Mouse (Mus musculus) embryonic facial prominence, embryonic 15.5 days (tissue): Measurements from ENCODE around the gene Fbxl13. TPM values are rescaled to one million over a fixed set of nuclear protein-coding genes. Genes with fewer than 3 reads are reported as not detected.

Experiments
- ATAC-seq: fragments of 200-750 bp; cut with Nextera tagmentation; 2 replicates; pipeline ENCODE4 v1.8.0; 2017; ENCODE audit warnings: low read depth, moderate TSS enrichment; ENCODE audit not compliant: insufficient number of reproducible peaks, low FRiP score, low TSS enrichment
- H3K27ac ChIP-seq: fragments of 300-500 bp; sonication (generic); replicated peaks from 2 replicates; pipeline ENCODE4 v1.5.1; 2015; ENCODE audit warnings: mild to moderate bottlenecking, inconsistent platforms
- H3K27me3 ChIP-seq: fragments of 300-500 bp; sonication (generic); 2 replicates; pipeline ENCODE4 v1.6.1; 2015; ENCODE audit warnings: inconsistent platforms
- H3K36me3 ChIP-seq: fragments of 300-500 bp; sonication (generic); 2 replicates; pipeline ENCODE4 v1.6.1; 2015; ENCODE audit warnings: mild to moderate bottlenecking, inconsistent platforms
- H3K4me1 ChIP-seq: fragments of 300-500 bp; sonication (generic); 2 replicates; pipeline ENCODE4 v1.6.1; 2015; ENCODE audit warnings: inconsistent platforms
- H3K4me2 ChIP-seq: fragments of 300-500 bp; sonication (generic); replicated peaks from 2 replicates; pipeline ENCODE4 v1.6.1; 2015; ENCODE audit warnings: mild to moderate bottlenecking, inconsistent platforms
- H3K4me3 ChIP-seq: fragments of 300-500 bp; sonication (generic); replicated peaks from 2 replicates; pipeline ENCODE4 v1.5.1; 2015; ENCODE audit warnings: mild to moderate bottlenecking, inconsistent platforms
- H3K9ac ChIP-seq: fragments of 300-500 bp; sonication (generic); 2 replicates; pipeline ENCODE4 v1.6.1; 2015; ENCODE audit warnings: inconsistent platforms
- H3K9me3 ChIP-seq: fragments of 300-500 bp; sonication (generic); replicated peaks from 2 replicates; pipeline ENCODE4 v1.6.1; 2016; ENCODE audit warnings: inconsistent platforms
- WGBS: fragments of 180-500 bp; shearing (Covaris S2); methylation state at CpG from one replicate; pipeline ENCODE4 v1.1.7; 2015; 5-methylcytosine and 5-hydroxymethylcytosine counted together
- polyA plus RNA-seq: library from polyadenylated mRNA; unstranded; fragments of >200 nt; fragmentation: Nextera tagmentation; extraction: Ambion mirVana; gene quantifications from 2 replicates; pipeline ENCODE4 v1.2.1, GENCODE M21; 2015

Gene Fbxl13
- polyA plus RNA-seq, 1 experiment from 2014 or later, result 0.87 TPM

- H3K9me3 ChIP-seq, result no peaks in the 10 kb centered on the region
- no peaks in the 10 kb centered on the region for H3K36me3 ChIP-seq
- no peak overlapping the region for H3K4me2 ChIP-seq
- H3K27ac ChIP-seq, result no peak overlapping the region
- ATAC-seq, result no peak
- no peak overlapping the region for H3K9ac ChIP-seq
- H3K27me3 ChIP-seq, result no peaks in the 10 kb centered on the region
- H3K4me3 ChIP-seq, result no peak overlapping the region
- 49% methylated on average over 11 of the region's 11 CpGs for WGBS
- H3K4me1 ChIP-seq, result peaks cover 21% of the 10 kb centered on the region; the same call in 1 of the 2 replicates
These were observed 162.8 kb downstream of the Fbxl13 start for GRCm38 (mm10) chr5:21482446-21483222.

- no peak for ATAC-seq
- Histone ChIP-seq H3K27ac (no peak overlapping the region), H3K4me3 (no peak overlapping the region), H3K4me2 (no peak overlapping the region), H3K9me3 (no peaks in the 10 kb centered on the region), H3K36me3 (no peaks in the 10 kb centered on the region), H3K27me3 (no peaks in the 10 kb centered on the region), H3K4me1 (peaks cover 21% of the 10 kb centered on the region; the same call in 1 of the 2 replicates), H3K9ac (no peak overlapping the region)
- WGBS, result 79% methylated on average over 6 of the region's 6 CpGs
These were observed 163.9 kb downstream of the Fbxl13 start for GRCm38 (mm10) chr5:21481521-21481920.

GRCm38 (mm10) chr5:21479746-21480145, 165.7 kb downstream of the Fbxl13 start:
- Histone ChIP-seq H3K27me3 (no peaks in the 10 kb centered on the region), H3K9ac (no peak overlapping the region), H3K36me3 (no peaks in the 10 kb centered on the region), H3K4me3 (no peak overlapping the region), H3K4me1 (peaks cover 10% of the 10 kb centered on the region; the same call in 1 of the 2 replicates), H3K9me3 (no peaks in the 10 kb centered on the region), H3K27ac (no peak overlapping the region), H3K4me2 (no peak overlapping the region)
- ATAC-seq, result no peak
- WGBS, result 83% methylated on average over 5 of the region's 5 CpGs

GRCm38 (mm10) chr5:21478428-21478827, 167.0 kb downstream of the Fbxl13 start:
- ATAC-seq, result no peak
- H3K27me3 ChIP-seq, result no peaks in the 10 kb centered on the region
- H3K9ac ChIP-seq, result no peak overlapping the region
- H3K36me3 ChIP-seq, result no peaks in the 10 kb centered on the region
- WGBS, result 96% methylated on average over 5 of the region's 5 CpGs
- peaks cover 10% of the 10 kb centered on the region; the same call in 1 of the 2 replicates for H3K4me1 ChIP-seq
- H3K4me3 ChIP-seq, result no peak overlapping the region
- H3K9me3 ChIP-seq, result no peaks in the 10 kb centered on the region
- no peak overlapping the region for H3K27ac ChIP-seq
- H3K4me2 ChIP-seq, result no peak overlapping the region

- 86% methylated on average over 12 of the region's 12 CpGs for WGBS
- Histone ChIP-seq H3K9ac (no peak overlapping the region), H3K36me3 (no peaks in the 10 kb centered on the region), H3K4me1 (no peaks in the 10 kb centered on the region), H3K27ac (no peak overlapping the region), H3K9me3 (no peaks in the 10 kb centered on the region), H3K27me3 (no peaks in the 10 kb centered on the region), H3K4me2 (no peak overlapping the region), H3K4me3 (no peak overlapping the region)
- no peak for ATAC-seq
These were observed 177.3 kb downstream of the Fbxl13 start for GRCm38 (mm10) chr5:21468100-21468499.

GRCm38 (mm10) chr5:21467387-21467786, 178.0 kb downstream of the Fbxl13 start:
- H3K9me3 ChIP-seq, result no peaks in the 10 kb centered on the region
- no peak overlapping the region for H3K27ac ChIP-seq
- H3K27me3 ChIP-seq, result no peaks in the 10 kb centered on the region
- H3K4me3 ChIP-seq, result no peak overlapping the region
- no peak overlapping the region for H3K9ac ChIP-seq
- no peak for ATAC-seq
- 57% methylated on average over 7 of the region's 7 CpGs for WGBS
- H3K4me2 ChIP-seq, result no peak overlapping the region
- no peaks in the 10 kb centered on the region for H3K36me3 ChIP-seq
- no peaks in the 10 kb centered on the region for H3K4me1 ChIP-seq

- Histone ChIP-seq H3K4me1 (peaks cover 9% of the 10 kb centered on the region; the same call in 1 of the 2 replicates), H3K4me2 (no peak overlapping the region), H3K36me3 (no peaks in the 10 kb centered on the region), H3K9ac (no peak overlapping the region), H3K9me3 (no peaks in the 10 kb centered on the region), H3K4me3 (no peak overlapping the region), H3K27ac (peak overlapping the region; percentile 23; the same call in 1 of the 2 replicates), H3K27me3 (no peaks in the 10 kb centered on the region)
- 61% methylated on average over 8 of the region's 8 CpGs for WGBS
- peak; percentile 60 for ATAC-seq
These were observed 204.5 kb downstream of the Fbxl13 start for GRCm38 (mm10) chr5:21440833-21441530.

- ATAC-seq, result no peak
- H3K27ac ChIP-seq, result no peak overlapping the region
- H3K4me2 ChIP-seq, result no peak overlapping the region
- H3K27me3 ChIP-seq, result no peaks in the 10 kb centered on the region
- no peaks in the 10 kb centered on the region for H3K9me3 ChIP-seq
- H3K4me1 ChIP-seq, result peaks cover 9% of the 10 kb centered on the region; the same call in 1 of the 2 replicates
- no peak overlapping the region for H3K9ac ChIP-seq
- H3K4me3 ChIP-seq, result no peak overlapping the region
- H3K36me3 ChIP-seq, result no peaks in the 10 kb centered on the region
- WGBS, result 69% methylated on average over 7 of the region's 7 CpGs
These were observed 205.9 kb downstream of the Fbxl13 start for GRCm38 (mm10) chr5:21439446-21440110.

- H3K4me2 ChIP-seq, result no peak overlapping the region
- no peaks in the 10 kb centered on the region for H3K27me3 ChIP-seq
- H3K36me3 ChIP-seq, result no peaks in the 10 kb centered on the region
- WGBS, result 93% methylated on average over 9 of the region's 9 CpGs
- no peak overlapping the region for H3K9ac ChIP-seq
- no peak overlapping the region for H3K27ac ChIP-seq
- no peaks in the 10 kb centered on the region for H3K9me3 ChIP-seq
- ATAC-seq, result no peak
- peaks cover 9% of the 10 kb centered on the region; the same call in 1 of the 2 replicates for H3K4me1 ChIP-seq
- H3K4me3 ChIP-seq, result no peak overlapping the region
These were observed 207.0 kb downstream of the Fbxl13 start for GRCm38 (mm10) chr5:21438428-21438827.

- no peak overlapping the region for H3K4me2 ChIP-seq
- 45% methylated on average over 8 of the region's 8 CpGs for WGBS
- ATAC-seq, result no peak
- H3K9me3 ChIP-seq, result no peaks in the 10 kb centered on the region
- H3K27me3 ChIP-seq, result no peaks in the 10 kb centered on the region
- no peak overlapping the region for H3K4me3 ChIP-seq
- H3K36me3 ChIP-seq, result no peaks in the 10 kb centered on the region
- H3K27ac ChIP-seq, result no peak overlapping the region
- H3K9ac ChIP-seq, result no peak overlapping the region
- peaks cover 9% of the 10 kb centered on the region; the same call in 1 of the 2 replicates for H3K4me1 ChIP-seq
These were observed 208.9 kb downstream of the Fbxl13 start for GRCm38 (mm10) chr5:21436471-21436975.
